Mouse (Mus musculus): ENCODE data around the gene Egfem1.

Egfem1 gene

DNA sequence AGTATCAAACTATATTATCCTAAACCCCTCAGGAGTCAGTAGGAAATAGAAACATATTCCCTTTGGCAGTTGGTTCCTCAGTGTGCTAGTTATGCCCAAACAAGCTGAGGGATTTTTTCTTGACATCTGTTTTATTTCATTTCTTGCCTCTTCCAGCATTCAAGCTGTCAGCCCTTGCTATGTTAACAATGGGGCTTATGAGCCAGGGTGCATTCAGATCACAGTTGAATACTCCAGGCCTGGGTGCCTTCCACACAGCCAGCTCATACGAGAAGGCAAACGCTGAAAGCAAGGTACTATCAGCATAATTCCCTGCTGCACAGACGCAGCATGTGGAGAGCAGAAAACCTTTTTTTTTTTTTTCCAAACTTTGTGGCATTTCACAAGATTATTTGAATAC is 526.9 kb downstream of the Egfem1 start:
- peak; percentile 6 to 57 for DNase-seq

DNA sequence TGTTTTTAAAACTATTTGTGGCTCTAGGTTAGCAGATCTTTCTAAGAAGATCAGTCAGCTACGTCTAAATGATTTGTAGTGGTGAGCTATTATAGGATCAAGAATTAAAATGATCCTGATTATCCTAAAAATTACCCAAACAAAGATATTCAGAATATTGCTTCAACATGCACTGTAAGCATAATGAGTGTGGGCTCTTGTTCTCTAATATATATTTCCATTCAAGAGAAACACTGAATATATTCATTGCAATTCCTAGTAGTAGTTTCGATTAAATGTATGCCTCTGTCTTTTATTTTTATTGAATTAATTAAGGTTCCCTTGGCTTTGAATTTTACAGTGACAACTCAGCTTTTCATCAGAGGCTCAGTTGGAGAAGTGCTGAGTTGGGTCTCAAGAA is 527.4 kb downstream of the Egfem1 start:
- no peak for DNase-seq

DNA sequence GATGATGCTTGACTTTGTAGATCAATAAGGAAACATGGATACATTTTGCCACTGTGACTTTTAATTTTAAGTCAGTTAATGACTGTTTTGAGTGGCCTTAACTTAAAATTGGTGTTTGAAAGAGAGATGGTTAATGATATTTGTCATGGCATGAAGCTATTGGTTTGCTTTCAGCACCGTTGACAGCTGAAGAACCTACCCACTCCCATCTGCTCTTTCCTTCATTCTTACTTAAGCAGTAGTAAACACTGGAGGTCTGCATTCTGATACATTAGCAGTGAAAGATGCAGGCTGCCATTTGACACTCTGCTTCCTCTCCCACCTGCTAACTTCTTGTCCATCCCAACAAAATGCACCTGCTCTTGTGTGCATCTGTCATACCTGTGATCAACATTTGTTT is 537.8 kb downstream of the Egfem1 start:
- no peak for DNase-seq

DNA sequence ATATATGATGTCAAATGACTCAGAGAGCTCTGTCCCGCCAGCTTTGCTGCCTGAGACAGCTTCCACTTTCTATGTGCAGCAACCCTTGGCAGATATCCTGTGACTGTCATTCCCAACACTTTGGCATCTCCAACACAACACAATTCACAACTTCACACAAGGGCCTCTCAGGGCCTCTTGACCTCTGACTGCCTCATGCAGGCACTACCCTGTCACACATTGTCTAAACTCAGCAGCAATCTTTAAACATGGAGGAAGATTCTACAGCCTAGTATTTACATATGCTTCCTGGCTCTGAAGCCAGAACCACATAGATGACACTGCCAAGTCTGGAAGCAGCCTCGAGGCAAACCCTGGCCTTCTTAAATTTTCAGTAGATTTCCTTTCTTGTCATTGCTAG is 558.0 kb downstream of the Egfem1 start:
- peak; percentile 50 to 67 for DNase-seq

DNA sequence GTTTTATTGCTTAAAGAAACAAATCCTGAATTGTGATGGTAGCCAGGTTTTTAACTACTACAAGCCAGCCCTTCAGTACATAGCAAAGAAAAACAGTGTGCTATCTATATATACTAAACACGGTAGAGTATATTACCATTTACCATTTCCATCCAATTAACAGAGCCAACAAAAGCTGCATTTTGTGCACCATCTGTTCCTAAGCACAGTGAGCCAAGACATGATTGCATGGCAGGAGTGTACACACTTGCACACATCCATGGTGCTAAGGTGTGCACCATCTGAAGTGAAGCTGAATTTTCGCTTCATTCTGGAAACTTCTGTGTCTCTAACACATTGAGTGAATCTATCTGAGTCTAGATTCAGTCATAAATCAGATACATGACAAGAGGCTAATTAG is 585.0 kb downstream of the Egfem1 start:
- no peak for DNase-seq

DNA sequence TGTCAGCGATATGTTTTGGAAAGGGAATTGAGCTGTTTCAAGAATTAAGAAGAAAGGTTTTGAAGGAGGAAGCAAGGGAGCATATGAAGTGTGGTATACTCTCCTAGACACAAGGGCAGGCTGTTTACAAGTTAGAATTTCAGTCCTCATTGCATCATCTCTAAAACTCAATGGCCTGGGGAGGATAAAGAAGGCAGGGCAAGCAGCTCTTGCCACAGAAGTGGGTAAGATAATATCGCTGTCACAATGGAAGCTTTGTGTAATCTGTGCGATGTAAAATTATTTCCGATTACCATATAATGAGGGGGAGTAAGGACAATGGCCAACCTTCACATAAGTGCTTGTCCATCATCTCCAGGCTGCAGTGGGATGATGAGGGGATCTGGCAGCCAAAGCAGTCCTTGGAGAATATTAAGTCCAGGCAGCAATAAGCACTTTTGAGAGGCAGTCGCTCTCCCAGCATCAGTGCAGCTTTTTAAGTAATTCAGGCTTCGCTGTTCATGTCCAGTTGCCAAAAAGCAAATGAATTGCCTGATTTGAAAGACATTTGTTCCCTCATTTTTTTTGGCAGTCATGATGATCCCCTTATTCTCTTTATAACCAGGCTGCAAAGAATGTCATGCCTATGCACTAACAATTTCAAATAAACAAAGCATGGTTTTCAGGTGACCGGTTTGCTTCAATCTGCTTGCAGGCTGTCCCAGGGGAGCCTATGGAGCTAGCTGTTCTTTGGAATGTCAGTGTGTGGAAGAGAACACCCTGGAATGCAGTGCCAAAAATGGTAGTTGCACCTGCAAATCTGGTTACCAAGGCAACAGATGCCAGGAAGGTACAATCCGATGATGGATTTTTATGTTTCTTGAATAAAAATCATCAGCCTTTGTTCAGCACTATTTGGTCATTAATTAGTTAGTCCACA is 607.8 kb downstream of the Egfem1 start:
- DNase-seq = no peak

DNA sequence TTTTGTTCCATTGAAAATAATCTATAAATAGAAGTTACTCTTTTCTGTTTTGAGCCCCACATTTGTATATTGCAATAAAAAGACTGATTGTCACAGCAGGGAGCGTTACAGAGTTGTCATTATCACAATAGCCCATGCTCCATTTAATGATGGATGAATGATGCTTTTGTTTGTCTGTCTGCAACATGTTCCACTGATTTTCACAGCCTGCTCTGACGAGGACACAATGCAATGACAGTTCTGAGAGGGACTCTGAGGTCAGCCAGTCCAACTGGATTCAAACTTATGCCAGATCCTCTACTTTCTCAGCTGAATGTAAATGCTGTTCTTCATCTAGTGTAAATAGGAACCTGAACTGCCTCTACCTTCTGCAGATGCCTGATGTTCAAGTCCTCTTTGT is 619.3 kb downstream of the Egfem1 start:
- DNase-seq = no peak

- DNase-seq = no peak
These were observed 625.0 kb downstream of the Egfem1 start for GRCm38 (mm10) chr3:29706816-29707215.

DNA sequence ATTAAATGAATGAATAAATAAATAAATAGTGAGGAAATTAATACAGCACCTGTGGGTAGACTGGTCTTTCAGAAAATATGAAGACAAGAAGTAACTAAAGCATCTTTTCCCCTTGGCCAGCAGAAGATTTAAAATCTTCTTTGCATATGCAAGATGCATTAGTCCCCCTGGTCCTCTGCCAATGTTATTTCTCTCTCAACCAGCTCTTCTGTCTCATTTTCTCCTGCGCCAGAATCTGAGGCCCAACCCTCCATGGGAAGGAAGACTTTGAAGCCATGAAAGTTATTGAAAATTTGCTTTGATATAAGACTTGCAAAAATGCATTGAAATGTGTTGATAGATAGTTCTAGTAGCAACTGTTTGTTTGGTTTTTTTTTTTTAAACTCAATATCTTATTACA is 625.6 kb downstream of the Egfem1 start:
- no peak for DNase-seq

- DNase-seq = no peak
These were observed 644.6 kb downstream of the Egfem1 start for GRCm38 (mm10) chr3:29726376-29726967.

- peak; percentile 28 to 54 for DNase-seq
These were observed 648.4 kb downstream of the Egfem1 start for GRCm38 (mm10) chr3:29730062-29730760.

DNA sequence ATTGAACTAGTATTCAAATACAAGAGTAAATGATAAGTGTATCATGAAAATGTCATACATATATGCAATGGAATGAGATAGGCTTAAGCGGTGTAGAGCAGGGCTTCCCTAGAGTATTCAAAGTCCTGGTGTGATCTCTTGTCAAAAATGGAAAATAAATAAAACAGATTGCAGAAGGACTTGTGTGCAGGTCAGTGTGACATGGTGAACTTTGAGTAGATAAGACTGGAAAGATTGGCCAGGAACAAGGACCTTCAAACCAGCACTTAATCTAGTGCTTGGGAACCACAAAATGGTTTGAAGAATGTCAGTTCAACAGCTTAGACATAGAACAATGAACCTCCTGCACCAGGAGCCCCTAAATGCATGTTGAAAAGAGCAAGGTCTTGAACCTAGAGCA is 649.7 kb downstream of the Egfem1 start:
- DNase-seq = no peak

GRCm38 (mm10) chr3:29732626-29733025 is 650.8 kb downstream of the Egfem1 start:
- no peak for DNase-seq

- DNase-seq = no peak
These were observed 652.4 kb downstream of the Egfem1 start for GRCm38 (mm10) chr3:29734251-29734650.

- peak in 1 of 2 experiments; percentile 10 for DNase-seq
These were observed 657.5 kb downstream of the Egfem1 start for GRCm38 (mm10) chr3:29739292-29739691.
